Mouse (Mus musculus) MEL (cell line): ENCODE data around the gene Pak6. TPM values are rescaled to one million over a fixed set of nuclear protein-coding genes. Genes with fewer than 3 reads are reported as not detected.

Experiments
- DNase-seq: peaks from one replicate; pipeline ENCODE4 v3.0.0; 2011; ENCODE audit warnings: low read depth, low spot score
- H3K27ac ChIP-seq: 2 replicates; pipeline ENCODE4 v1.5.1; 2012; ENCODE audit warnings: low read depth, mild to moderate bottlenecking, control low read depth, low read length, moderate library complexity; ENCODE audit not compliant: control insufficient read depth
- H3K27me3 ChIP-seq, 2 experiments: fragments of 150-350 bp in 1 of 2; sonication (generic) in 1 of 2; 2 replicates each; pipeline ENCODE4 v1.6.1; 2012; ENCODE audit warnings: low read length in 2 of 2, mild to moderate bottlenecking in 2 of 2, improper control_type of control experiment in 1 of 2, moderate library complexity in 1 of 2; ENCODE audit not compliant: insufficient read depth in 2 of 2, control insufficient read depth in 1 of 2
- H3K36me3 ChIP-seq, 2 experiments: 2 replicates each; pipeline ENCODE4 v1.6.1; 2012 to 2014; ENCODE audit warnings: low read length in 2 of 2, improper control_type of control experiment in 1 of 2, inconsistent platforms in 1 of 2, mild to moderate bottlenecking in 1 of 2; ENCODE audit not compliant: insufficient read depth in 2 of 2, control insufficient read depth in 1 of 2
- H3K4me1 ChIP-seq, 2 experiments: fragments of 150-350 bp in 1 of 2; sonication (generic) in 1 of 2; 2 replicates each; pipeline ENCODE4 v1.6.1; 2012; ENCODE audit warnings: low read length in 2 of 2, improper control_type of control experiment in 1 of 2, mild to moderate bottlenecking in 1 of 2; ENCODE audit not compliant: insufficient read depth in 2 of 2, control insufficient read depth in 1 of 2
- H3K4me3 ChIP-seq, 2 experiments: fragments of 150-350 bp in 1 of 2; sonication (generic) in 1 of 2; 2 replicates each; pipeline ENCODE4 v1.5.1; 2012; ENCODE audit warnings: low read depth in 2 of 2, low read length in 2 of 2, mild to moderate bottlenecking in 2 of 2, moderate library complexity in 2 of 2, control low read depth in 1 of 2, improper control_type of control experiment in 1 of 2; ENCODE audit not compliant: control insufficient read depth in 1 of 2, insufficient read depth in 1 of 2
- H3K79me2 ChIP-seq: 2 replicates; pipeline ENCODE4 v1.6.1; 2012; ENCODE audit warnings: mild to moderate bottlenecking, low read length, moderate library complexity; ENCODE audit not compliant: control insufficient read depth, poor library complexity, insufficient read depth
- H3K9ac ChIP-seq: 2 replicates; pipeline ENCODE4 v1.6.1; 2012; ENCODE audit warnings: low read depth, mild to moderate bottlenecking, control low read depth, low read length, moderate library complexity; ENCODE audit not compliant: control insufficient read depth, poor library complexity, severe bottlenecking
- H3K9me3 ChIP-seq: fragments of 150-350 bp; sonication (generic); replicated peaks from 2 replicates; pipeline ENCODE4 v1.6.1; 2012; ENCODE audit warnings: mild to moderate bottlenecking, low read length, improper control_type of control experiment, moderate library complexity; ENCODE audit not compliant: insufficient read depth
- BHLHE40 ChIP-seq: IDR thresholded peaks from 2 replicates; pipeline ENCODE4 v1.6.1; 2012; ENCODE audit warnings: low read depth, mild to moderate bottlenecking, inconsistent platforms, low read length, improper control_type of control experiment, borderline replicate concordance
- CHD1 ChIP-seq: IDR thresholded peaks from 2 replicates; pipeline ENCODE4 v1.6.1; 2012; ENCODE audit warnings: low read depth, mild to moderate bottlenecking, inconsistent platforms, low read length, improper control_type of control experiment
- E2F4 ChIP-seq: IDR thresholded peaks from 2 replicates; pipeline ENCODE4 v1.6.1; 2011; ENCODE audit warnings: low read depth, low read length, improper control_type of control experiment, borderline replicate concordance
- ELF1 ChIP-seq: IDR thresholded peaks from 2 replicates; pipeline ENCODE4 v1.6.1; 2014; ENCODE audit warnings: low read depth, mild to moderate bottlenecking, inconsistent platforms, low read length, improper control_type of control experiment, moderate library complexity
- EP300 ChIP-seq, 2 experiments: IDR thresholded peaks; 2 replicates each; pipeline ENCODE4 v1.6.1; 2011; ENCODE audit warnings: improper control_type of control experiment in 2 of 2, low read length in 2 of 2, low read depth in 1 of 2, mild to moderate bottlenecking in 1 of 2
- ETS1 ChIP-seq: IDR thresholded peaks from 2 replicates; pipeline ENCODE4 v1.6.1; 2012; ENCODE audit warnings: low read depth, mild to moderate bottlenecking, inconsistent platforms, low read length, improper control_type of control experiment, moderate library complexity
- GABPA ChIP-seq: IDR thresholded peaks from 2 replicates; pipeline ENCODE4 v1.6.1; 2012; ENCODE audit warnings: low read depth, mild to moderate bottlenecking, inconsistent platforms, low read length, improper control_type of control experiment, moderate library complexity
- GATA1 ChIP-seq: IDR thresholded peaks from 2 replicates; pipeline ENCODE4 v1.6.1; 2011; ENCODE audit warnings: low read depth, low read length, improper control_type of control experiment
- HCFC1 ChIP-seq: IDR thresholded peaks from 2 replicates; pipeline ENCODE4 v1.6.1; 2012; ENCODE audit warnings: low read depth, mild to moderate bottlenecking, inconsistent platforms, low read length, improper control_type of control experiment, moderate library complexity
- MAFK ChIP-seq: IDR thresholded peaks from 2 replicates; pipeline ENCODE4 v1.6.1; 2011; ENCODE audit warnings: low read depth, mild to moderate bottlenecking, low read length, improper control_type of control experiment, borderline replicate concordance
- MAX ChIP-seq: IDR thresholded peaks from 2 replicates; pipeline ENCODE4 v1.6.1; 2011; ENCODE audit warnings: low read length, improper control_type of control experiment
- MAZ ChIP-seq: IDR thresholded peaks from 2 replicates; pipeline ENCODE4 v1.6.1; 2012; ENCODE audit warnings: low read depth, mild to moderate bottlenecking, inconsistent platforms, low read length, improper control_type of control experiment
- MXI1 ChIP-seq: IDR thresholded peaks from 2 replicates; pipeline ENCODE4 v1.6.1; 2011; ENCODE audit warnings: mild to moderate bottlenecking, low read depth, low read length, improper control_type of control experiment
- MYB ChIP-seq: IDR thresholded peaks from 2 replicates; pipeline ENCODE4 v1.6.1; 2011; ENCODE audit warnings: mild to moderate bottlenecking, low read depth, low read length, improper control_type of control experiment
- MYC ChIP-seq: IDR thresholded peaks from 2 replicates; pipeline ENCODE4 v1.6.1; 2011; ENCODE audit warnings: low read depth, mild to moderate bottlenecking, low read length, improper control_type of control experiment, moderate library complexity
- NRF1 ChIP-seq: IDR thresholded peaks from 2 replicates; pipeline ENCODE4 v1.6.1; 2014; ENCODE audit warnings: low read depth, mild to moderate bottlenecking, inconsistent platforms, low read length, improper control_type of control experiment, moderate library complexity; ENCODE audit not compliant: poor library complexity, insufficient read depth, severe bottlenecking
- POLR2A ChIP-seq, 2 experiments: IDR thresholded peaks; 2 replicates each; pipeline ENCODE4 v1.6.1; 2011 to 2012; ENCODE audit warnings: low read length in 2 of 2, mild to moderate bottlenecking in 2 of 2, control low read depth in 1 of 2, improper control_type of control experiment in 1 of 2, low read depth in 1 of 2, moderate library complexity in 1 of 2; ENCODE audit not compliant: control insufficient read depth in 1 of 2, insufficient read depth in 1 of 2, poor library complexity in 1 of 2
- POLR2AphosphoS5 ChIP-seq: IDR thresholded peaks from 2 replicates; pipeline ENCODE4 v1.6.1; 2012; ENCODE audit warnings: low read depth, borderline replicate concordance, mild to moderate bottlenecking, inconsistent platforms, low read length, moderate library complexity, mixed read lengths
- RCOR1 ChIP-seq: IDR thresholded peaks from 2 replicates; pipeline ENCODE4 v1.6.1; 2012; ENCODE audit warnings: low read depth, mild to moderate bottlenecking, inconsistent platforms, low read length, improper control_type of control experiment
- SIN3A ChIP-seq: IDR thresholded peaks from 2 replicates; pipeline ENCODE4 v1.6.1; 2012; ENCODE audit warnings: low read length, improper control_type of control experiment, inconsistent platforms
- SMC3 ChIP-seq: IDR thresholded peaks from 2 replicates; pipeline ENCODE4 v1.6.1; 2011; ENCODE audit warnings: low read depth, low read length, improper control_type of control experiment
- TAL1 ChIP-seq: IDR thresholded peaks from 2 replicates; pipeline ENCODE4 v1.6.1; 2012; ENCODE audit warnings: mild to moderate bottlenecking, inconsistent platforms, low read length, moderate library complexity, mixed read lengths
- TBP ChIP-seq: IDR thresholded peaks from 2 replicates; pipeline ENCODE4 v1.8.0; 2011; ENCODE audit warnings: low read depth, low read length, improper control_type of control experiment
- TCF12 ChIP-seq: IDR thresholded peaks from 2 replicates; pipeline ENCODE4 v1.6.1; 2014; ENCODE audit warnings: low read depth, mild to moderate bottlenecking, inconsistent platforms, low read length, improper control_type of control experiment, moderate library complexity
- UBTF ChIP-seq: IDR thresholded peaks from 2 replicates; pipeline ENCODE4 v1.6.1; 2012; ENCODE audit warnings: low read depth, mild to moderate bottlenecking, inconsistent platforms, low read length, improper control_type of control experiment, moderate library complexity, borderline replicate concordance; ENCODE audit not compliant: insufficient read depth
- ZC3H11A ChIP-seq: IDR thresholded peaks from 2 replicates; pipeline ENCODE4 v1.6.1; 2012; ENCODE audit warnings: low read depth, mild to moderate bottlenecking, inconsistent platforms, low read length, improper control_type of control experiment
- ZMIZ1 ChIP-seq: IDR thresholded peaks from 2 replicates; pipeline ENCODE4 v1.6.1; 2012; ENCODE audit warnings: low read depth, mild to moderate bottlenecking, inconsistent platforms, low read length, improper control_type of control experiment, moderate library complexity
- ZNF384 ChIP-seq: IDR thresholded peaks from 2 replicates; pipeline ENCODE4 v1.6.1; 2012; ENCODE audit warnings: low read depth, mild to moderate bottlenecking, inconsistent platforms, low read length, improper control_type of control experiment
- polyA plus RNA-seq, 2 experiments: library from polyadenylated mRNA; stranded (reverse) in 1 of 2; unstranded in 1 of 2; fragments of >175 nt in 1 of 2; fragments of >200 nt in 1 of 2; gene quantifications; 2 replicates each; pipeline versions ENCODE4 v1.2.1 to v1.2.4; 2012; ENCODE audit warnings: low replicate concordance in 2 of 2, low read depth in 1 of 2; ENCODE audit not compliant: insufficient read length in 2 of 2, insufficient read depth in 1 of 2, missing spikeins in 1 of 2
- total RNA-seq: library from RNA; depleted of rRNA; stranded (reverse); fragments of 300-350 nt; gene quantifications from 2 replicates; pipeline ENCODE4 v1.2.3, GENCODE M21; 2012

Gene Pak6
- total and polyA plus RNA-seq, 3 experiments = 25.4 to 25.9 TPM; not detected in 1

DNA sequence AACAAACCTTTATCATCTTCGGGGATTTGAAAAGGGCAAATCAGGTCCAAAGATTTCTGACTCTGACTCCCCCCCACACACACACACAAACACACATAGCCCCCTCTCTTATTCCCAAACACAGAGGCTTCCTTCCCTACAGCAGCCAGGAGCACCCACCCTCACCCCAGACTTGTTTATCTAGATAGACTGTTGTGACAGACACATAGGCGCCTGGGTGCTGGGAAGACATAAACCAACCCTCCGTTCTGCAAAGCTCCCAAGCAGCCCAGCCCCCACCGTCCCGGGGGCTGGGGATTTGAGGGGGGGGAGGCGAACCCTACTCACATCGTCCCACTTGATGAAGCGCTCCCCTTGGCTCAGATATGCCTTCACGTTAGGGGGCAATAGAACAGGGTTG is 64.8 kb downstream of the Pak6 start:
- no peak for TF ChIP-seq E2F4
- peak; percentile 18; the same call in 1 of the 2 replicates for TF ChIP-seq HCFC1
- TF ChIP-seq TCF12 = no peak
- no peak for TF ChIP-seq ZC3H11A
- TF ChIP-seq SIN3A = peak; percentile 24; the same call in 1 of the 2 replicates
- no peak for TF ChIP-seq CHD1
- TF ChIP-seq BHLHE40 = no peak
- no peak for TF ChIP-seq MAFK
- 0 out of 4 replicates have a peak, but pooled peaks of 1 of the 2 experiments have one; percentile 5 for TF ChIP-seq EP300 (IDR thresholded peaks at IDR 0.05; ENCODE audit: low read depth in 1 of 2, low read length in 2 of 2)
- no peak for TF ChIP-seq POLR2A (IDR thresholded peaks at IDR 0.05; ENCODE audit: control insufficient read depth in 1 of 2, insufficient read depth in 1 of 2, low read depth in 1 of 2, low read length in 2 of 2, poor library complexity in 1 of 2)
- TF ChIP-seq TBP = no peak
- TF ChIP-seq ZMIZ1 = no peak
- no peak for TF ChIP-seq GABPA
- no peak for TF ChIP-seq UBTF
- Histone ChIP-seq H3K9ac (peak overlapping the region; percentile 75), H3K4me3 (peak overlapping the region; percentile 60 to 68), H3K9me3 (no peaks in the 10 kb centered on the region), H3K27me3 (no peaks in the 10 kb centered on the region), H3K36me3 (peaks cover 0 to 31% of the 10 kb centered on the region in 2 experiments; a peak in 3 of 4 replicates), H3K27ac (peak overlapping the region; percentile 89), H3K79me2 (peaks cover 15% of the 10 kb centered on the region), H3K4me1 (peaks cover 10 to 37% of the 10 kb centered on the region in 2 experiments)
- DNase-seq = no peak

DNA sequence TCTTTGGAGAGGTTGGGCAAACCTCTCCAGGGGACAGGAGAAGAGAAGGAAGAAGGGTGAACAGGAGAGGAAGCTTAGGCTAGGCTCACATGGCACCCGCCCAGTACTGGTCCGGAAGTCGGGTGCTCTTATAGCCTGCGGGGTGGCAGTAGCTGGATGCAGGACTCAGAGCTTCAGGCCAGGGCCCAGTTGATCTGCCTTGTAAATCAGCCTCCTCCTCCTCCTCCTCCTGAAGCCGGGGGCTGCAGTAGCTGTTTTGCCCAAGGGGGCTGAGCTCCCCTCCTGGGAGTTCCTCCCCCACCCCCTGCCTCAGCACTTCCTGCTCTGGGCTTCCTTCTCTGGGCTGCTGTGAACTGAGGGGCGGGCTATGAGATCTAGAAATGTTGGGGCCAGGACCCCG is 65.2 kb downstream of the Pak6 start, which contains the start of gene Plcb2:
Gene Plcb2, minus strand, starts transcription at position 102 of the 400 bp plus-strand sequence.
- H3K4me1 ChIP-seq = peaks cover 10 to 33% of the 10 kb centered on the region in 2 experiments
- H3K36me3 ChIP-seq = peaks cover 0 to 29% of the 10 kb centered on the region in 2 experiments; a peak in 3 of 4 replicates
- H3K79me2 ChIP-seq = peaks cover 15% of the 10 kb centered on the region
- DNase-seq = peak; percentile 83
- H3K9ac ChIP-seq = peak within 1 kb of the TSS; percentile 75
- H3K9me3 ChIP-seq = no peaks in the 10 kb centered on the region
- peak within 1 kb of the TSS; percentile 89 for H3K27ac ChIP-seq
- H3K27me3 ChIP-seq = no peaks in the 10 kb centered on the region
- peak within 1 kb of the TSS; percentile 60 to 68 for H3K4me3 ChIP-seq
- TF ChIP-seq MYC = 0 out of 2 replicates have a peak, but pooled peaks have one; percentile 53
- TF ChIP-seq TBP = peak; percentile 84
- no peak for TF ChIP-seq SMC3
- peak; percentile 50; the same call in 1 of the 2 replicates for TF ChIP-seq MAZ
- no peak for TF ChIP-seq E2F4
- no peak; the same call in 1 of the 2 replicates for TF ChIP-seq ZMIZ1
- no peak for TF ChIP-seq GATA1
- no peak for TF ChIP-seq ZNF384
- TF ChIP-seq MYB = no peak
- TF ChIP-seq MAX = no peak
- TF ChIP-seq GABPA = no peak
- peak; percentile 15; the same call in 1 of the 2 replicates for TF ChIP-seq HCFC1
- TF ChIP-seq SIN3A = peak; percentile 35; the same call in 1 of the 2 replicates
- no peak for TF ChIP-seq BHLHE40
- no peak for TF ChIP-seq TAL1
- TF ChIP-seq TCF12 = peak; percentile 40; the same call in 1 of the 2 replicates
- no peak for TF ChIP-seq MAFK
- TF ChIP-seq UBTF = no peak
- no peak; the same call in 1 of the 2 replicates for TF ChIP-seq ETS1
- TF ChIP-seq NRF1 = no peak
- TF ChIP-seq ELF1 = peak; percentile 86
- 0 out of 2 replicates have a peak, but pooled peaks have one; percentile 32 for TF ChIP-seq MXI1
- TF ChIP-seq POLR2A (IDR thresholded peaks at IDR 0.05; ENCODE audit: control insufficient read depth in 1 of 2, insufficient read depth in 1 of 2, low read depth in 1 of 2, low read length in 2 of 2, poor library complexity in 1 of 2) = peak; percentile 47 to 73; a peak in 3 of 4 replicates
- TF ChIP-seq EP300 (IDR thresholded peaks at IDR 0.05; ENCODE audit: low read depth in 1 of 2, low read length in 2 of 2) = no peak; a peak in 1 of 4 replicates
- no peak for TF ChIP-seq RCOR1
- no peak for TF ChIP-seq ZC3H11A
- no peak for TF ChIP-seq POLR2AphosphoS5
